Mouse (Mus musculus) T-cell, adult 66 days (primary cell): ENCODE results near the gene Ptcra. TPM values are rescaled to one million over a fixed set of nuclear protein-coding genes. Genes with fewer than 3 reads are reported as not detected.

Source experiments
- total RNA-seq, 2 experiments: library from RNA; stranded (reverse); gene quantifications; 3 replicates in 1 of 2; 4 replicates in 1 of 2; pipeline ENCODE4 v1.2.4; 2023

Gene Ptcra
- total RNA-seq: not detected

DNA sequence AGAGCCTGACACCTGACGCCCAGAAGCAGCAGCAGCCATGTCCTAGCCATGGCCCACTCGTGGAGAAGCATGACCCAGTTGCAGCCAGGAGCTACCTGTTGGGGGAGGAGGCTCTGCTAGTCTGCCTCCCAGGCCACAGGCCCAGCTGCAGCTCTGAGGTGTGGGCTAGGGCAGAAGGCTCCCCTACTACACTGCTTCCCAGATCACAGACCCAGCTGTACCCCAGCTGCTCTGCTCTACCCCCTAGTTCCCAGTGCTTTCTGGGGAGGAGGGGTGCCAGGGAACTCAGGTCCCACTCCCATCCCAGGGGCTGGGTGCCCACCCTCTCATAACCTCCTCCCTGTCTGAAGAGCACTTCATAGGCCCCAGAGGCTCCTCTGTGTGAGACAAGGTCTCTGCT, at the start of gene Ptcra:
TSS of gene Ptcra (minus strand) at position 169 of the 400 bp plus-strand sequence.

DNA sequence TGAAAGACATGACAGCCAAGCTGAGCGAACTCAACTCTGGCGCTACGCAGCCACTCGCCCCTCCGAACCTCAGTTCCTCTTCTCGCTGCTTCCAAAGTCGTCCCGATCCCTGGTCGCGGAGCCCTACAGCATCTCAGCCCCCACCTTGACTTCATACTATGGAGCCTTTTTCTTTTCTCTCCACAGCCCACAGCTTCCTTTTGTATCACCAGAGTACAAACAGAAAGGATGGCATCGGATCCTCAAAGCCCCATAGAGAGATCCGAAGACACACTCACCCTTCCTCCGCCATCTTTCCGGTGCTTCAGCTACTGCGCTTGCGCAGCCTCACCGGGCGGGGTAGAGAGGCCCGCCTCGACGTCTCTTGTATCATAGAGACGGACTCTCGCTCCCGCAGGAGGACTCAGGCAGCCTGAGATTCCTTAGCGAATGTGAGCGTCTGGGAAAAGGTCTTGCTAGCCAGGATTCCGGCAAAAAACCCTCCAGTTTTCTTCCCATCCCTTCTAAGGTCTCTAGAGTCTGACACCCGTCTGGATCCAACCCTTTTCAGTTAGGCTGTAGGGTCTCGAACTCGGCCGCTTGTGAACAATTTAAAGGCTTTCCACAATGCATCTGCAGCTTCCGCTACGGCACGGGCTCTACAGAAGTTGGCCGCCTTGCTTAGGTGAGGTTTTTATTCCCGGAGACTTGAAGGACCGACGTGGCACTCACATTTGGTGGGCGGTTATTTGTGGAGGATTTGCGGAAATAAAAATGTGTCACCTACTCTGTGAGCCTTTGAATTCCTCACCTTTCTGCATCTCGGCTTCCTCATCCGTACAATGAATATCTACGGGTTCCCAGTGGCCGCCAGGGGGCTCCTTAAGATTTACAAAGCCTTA, 19.1 kb upstream of the Ptcra start, which contains the start of gene Rpl7l1:
TSS of gene Rpl7l1 (minus strand) at position 332 of the 881 bp plus-strand sequence.

DNA sequence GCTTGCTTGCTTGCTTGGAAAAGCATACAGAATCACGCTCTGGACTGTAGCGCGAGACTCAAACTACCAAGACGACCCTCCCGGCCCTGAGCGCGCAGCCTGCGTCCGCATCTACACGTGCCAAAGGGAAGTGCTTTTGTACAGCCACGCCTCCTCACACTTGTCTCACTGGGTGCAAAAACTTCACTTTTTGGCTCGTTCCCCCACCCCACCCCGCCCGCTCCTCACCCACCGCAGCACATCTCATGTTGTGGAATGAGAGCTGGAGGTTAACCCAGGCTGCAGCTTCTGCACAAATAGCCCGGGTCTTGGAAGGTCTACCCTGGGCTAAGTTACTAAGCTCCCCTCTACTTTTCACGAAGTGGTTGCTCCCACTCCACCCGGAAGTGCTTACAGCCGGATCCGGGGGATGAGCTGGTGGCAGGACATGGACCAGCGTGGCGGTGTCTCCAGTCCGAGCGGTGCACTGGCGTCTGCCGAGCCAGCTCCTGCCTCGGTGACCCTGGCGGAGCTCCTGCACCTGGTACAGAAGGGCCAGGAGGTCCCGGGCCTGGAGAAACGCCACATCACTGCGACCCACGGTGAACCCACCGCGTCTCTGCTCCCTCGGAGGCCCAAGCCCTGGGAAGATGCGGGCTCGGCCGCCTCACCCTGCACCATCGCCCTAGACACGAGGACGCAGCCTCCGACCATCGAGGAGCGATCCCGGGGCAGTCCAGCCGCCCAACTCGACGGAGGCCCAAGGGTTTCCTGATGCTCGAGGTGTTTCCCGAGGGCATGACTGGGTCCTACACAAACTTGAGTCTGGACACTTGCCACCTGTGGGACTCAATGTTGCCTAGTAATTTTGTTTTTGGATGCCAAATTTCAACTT, 9.1 kb upstream of the Ptcra start, which contains the start of gene 2310039H08Rik:
TSS of gene 2310039H08Rik (plus strand) at position 232 of the 874 bp plus-strand sequence.

DNA sequence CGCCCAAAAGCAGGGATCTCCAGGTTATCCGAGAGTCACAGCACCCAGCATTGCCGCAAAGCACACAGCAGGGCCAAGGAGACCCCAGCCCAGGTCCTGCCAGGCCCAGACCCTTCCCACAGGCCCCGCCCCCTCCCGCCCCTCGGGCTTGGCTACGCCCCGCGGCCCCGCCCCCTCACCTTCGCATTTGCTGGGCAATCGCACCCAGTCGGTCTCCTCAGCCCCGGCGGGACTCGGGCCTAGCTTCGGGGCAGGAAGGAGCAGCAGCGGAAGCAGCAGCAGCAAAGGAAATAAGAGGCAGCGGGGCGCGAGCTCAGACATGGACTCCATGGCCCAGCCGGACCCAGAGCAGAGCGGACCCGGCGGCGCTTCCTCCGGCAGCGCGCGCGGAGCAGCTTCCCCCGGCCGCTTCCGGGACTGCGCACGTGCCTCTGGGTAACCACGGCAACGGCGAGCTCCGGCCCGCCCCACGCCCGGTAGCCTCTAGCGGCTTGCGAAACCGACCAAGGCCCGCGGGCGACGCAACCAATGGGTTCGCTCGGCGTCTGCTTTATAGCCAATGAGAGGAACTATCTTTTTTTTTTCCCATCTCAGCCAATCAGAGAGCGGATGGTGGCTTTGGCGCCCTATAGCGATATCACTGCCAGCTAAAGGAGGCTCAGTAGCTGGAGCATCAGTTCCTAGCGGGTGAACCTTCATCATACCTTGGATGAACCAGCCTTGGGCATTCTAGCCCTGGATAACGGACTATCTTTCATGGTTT, 11.5 kb downstream of the Ptcra start, which contains the start of gene Cnpy3:
TSS of gene Cnpy3 (minus strand) at position 421 of the 763 bp plus-strand sequence.

DNA sequence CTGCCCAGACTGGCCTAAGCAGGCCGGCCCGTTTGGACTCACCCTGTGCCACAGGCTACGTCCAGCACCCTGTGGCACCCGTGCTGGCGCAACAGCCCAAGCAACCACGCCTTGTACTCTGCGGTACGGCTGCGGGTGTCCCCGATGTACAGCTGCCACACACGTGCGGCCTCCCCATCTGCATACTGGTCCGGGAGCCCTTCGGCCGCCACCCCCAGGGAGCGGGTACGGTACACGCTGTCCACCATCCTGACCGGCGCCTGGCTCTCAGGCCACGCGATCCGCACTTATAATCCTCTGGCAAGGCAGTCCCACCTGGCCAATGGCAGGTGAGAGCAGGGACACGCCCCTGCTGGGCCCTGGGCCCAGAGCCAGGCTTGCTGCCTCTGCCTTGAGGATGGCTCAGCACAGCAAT, 34.6 kb downstream of the Ptcra start, which contains the start of gene Gnmt:
TSS of gene Gnmt (minus strand) at position 265 of the 415 bp plus-strand sequence.

DNA sequence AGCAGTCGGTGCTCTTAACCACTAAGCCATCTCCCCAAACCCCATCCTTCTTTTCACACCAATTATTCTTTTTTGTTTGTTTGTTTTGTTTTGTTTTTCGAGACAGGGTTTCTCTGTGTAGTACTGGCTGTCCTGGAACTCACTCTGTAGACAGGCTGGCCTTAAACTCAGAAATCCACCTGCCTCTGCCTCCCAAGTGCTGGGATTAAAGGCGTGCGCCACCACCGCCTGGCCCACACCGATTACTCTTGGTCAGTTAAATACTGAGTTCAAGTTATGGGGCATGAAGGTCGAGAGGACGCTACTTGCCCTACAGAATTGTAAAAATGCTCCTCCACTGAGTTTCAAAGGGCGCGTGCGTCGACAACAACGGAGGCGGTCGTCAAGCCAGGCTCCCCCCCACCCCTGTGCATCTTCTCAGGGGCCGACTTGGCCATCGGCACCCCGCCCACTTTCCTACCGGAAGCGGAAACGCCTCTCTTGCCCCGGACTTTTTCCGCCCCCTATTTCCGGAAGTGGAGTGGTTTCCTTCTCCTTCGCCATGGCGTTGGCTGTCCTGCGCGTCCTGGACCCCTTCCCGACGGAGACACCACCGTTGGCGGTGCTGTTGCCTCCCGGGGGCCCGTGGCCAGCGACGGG, 52.4 kb downstream of the Ptcra start, which contains the start of gene Pex6:
TSS of gene Pex6 (plus strand) at position 505 of the 639 bp plus-strand sequence.

Other genes starting within 250 kb of the Ptcra start
- gene Cul9, start 217.3 kb downstream of the Ptcra start, total RNA-seq: 10 to 100 TPM; 14.3 to 16.6 TPM
- 10 to 100 TPM; 74.1 to 76.7 TPM for gene Srf, start 207.5 kb downstream of the Ptcra start, total RNA-seq
- not detected for gene Ptk7, start 134.2 kb downstream of the Ptcra start, total RNA-seq
- 10 to 100 TPM; 13.0 to 16.7 TPM for gene Klc4, start 117.7 kb downstream of the Ptcra start, total RNA-seq
- gene Mrpl2, start 117.5 kb downstream of the Ptcra start, total RNA-seq: 10 to 100 TPM; 30.7 to 32.8 TPM
- 1 to 10 TPM; 6.7 to 7.6 TPM for gene Cul7, start 113.4 kb downstream of the Ptcra start, total RNA-seq
- gene Rrp36, start 89.4 kb downstream of the Ptcra start, total RNA-seq: 10 to 100 TPM; 28.2 to 34.0 TPM
- 10 to 100 TPM; 44.8 to 46.6 TPM for gene Mea1, start 84.9 kb downstream of the Ptcra start, total RNA-seq
- 10 to 100 TPM; 42.8 to 54.6 TPM for gene Klhdc3, start 82.8 kb downstream of the Ptcra start, total RNA-seq
- 10 to 100 TPM; 46.9 to 48.3 TPM for gene Ppp2r5d, start 58.6 kb downstream of the Ptcra start, total RNA-seq
- 10 to 100 TPM; 27.9 to 32.0 TPM for gene Pex6, start 52.2 kb downstream of the Ptcra start, total RNA-seq
- 1 to 10 TPM; 1.8 to 6.1 TPM for gene Gnmt, start 34.5 kb downstream of the Ptcra start, total RNA-seq
- gene Cnpy3, start 11.5 kb downstream of the Ptcra start, total RNA-seq: 10 to 100 TPM; 51.7 to 54.6 TPM
- 10 to 100 TPM; 16.8 to 24.2 TPM for gene 2310039H08Rik, start 8.9 kb upstream of the Ptcra start, total RNA-seq
- gene Rpl7l1, start 19.0 kb upstream of the Ptcra start, total RNA-seq: 10 to 100 TPM; 54.9 to 65.9 TPM
- 10 to 100 TPM; 39.4 to 55.6 TPM for gene Bicral, start 94.8 kb upstream of the Ptcra start, total RNA-seq
- 10 to 100 TPM; 15.6 to 16.2 TPM for gene Tbcc, start 127.0 kb upstream of the Ptcra start, total RNA-seq
- not detected for gene Prph2, start 146.7 kb upstream of the Ptcra start, total RNA-seq
- gene Ubr2, start 246.8 kb upstream of the Ptcra start, total RNA-seq: 100 to 1,000 TPM; 105 to 107 TPM